Mouse (Mus musculus) lung, embryonic 16.5 days (tissue): Measurements from ENCODE around the gene Git2. TPM values are rescaled to one million over a fixed set of nuclear protein-coding genes. Genes with fewer than 3 reads are reported as not detected.

Source experiments
- microRNA-seq: library from miRNA; unstranded; fragments of <30 nt; microRNA quantifications from one replicate; pipeline ENCODE4, GENCODE M21; 2016
- polyA plus RNA-seq: library from polyadenylated mRNA; unstranded; fragments of >200 nt; fragmentation: Nextera tagmentation; extraction: Ambion mirVana; gene quantifications from 2 replicates; pipeline ENCODE4 v1.2.1, GENCODE M21; 2015

The Git2 gene
- polyA plus RNA-seq, 1 experiment from 2014 or later = 59.0 TPM

Small RNA genes within 50 kb of the gene (microRNA-seq; reads per million reads assigned to microRNA genes)
- not detected for gene Mir7028

Other genes with a start within 250 kb of the Git2 start
- gene Fam222a, start 207.5 kb downstream of the Git2 start, polyA plus RNA-seq = 2.2 and 2.3 TPM in 2 replicates
- 2.8 and 2.9 TPM in 2 replicates for gene Trpv4, start 117.1 kb downstream of the Git2 start, polyA plus RNA-seq
- 104 and 105 TPM in 2 replicates for gene Gltp, start 84.5 kb downstream of the Git2 start, polyA plus RNA-seq
- gene Tchp, start 67.8 kb downstream of the Git2 start, polyA plus RNA-seq = 11.5 and 14.0 TPM in 2 replicates
- 31.2 and 43.1 TPM in 2 replicates for gene Ankrd13a, start 840 bp downstream of the Git2 start, polyA plus RNA-seq
- 70.6 and 70.9 TPM in 2 replicates for gene 1500011B03Rik, start 48.0 kb upstream of the Git2 start, polyA plus RNA-seq
- not detected in 2 replicates for gene 4930519G04Rik, start 78.1 kb upstream of the Git2 start, polyA plus RNA-seq
- 0.06 and 0.11 TPM in 2 replicates for gene Gm9936, start 83.2 kb upstream of the Git2 start, polyA plus RNA-seq
- 8.3 and 9.3 TPM in 2 replicates for gene Oasl2, start 121.4 kb upstream of the Git2 start, polyA plus RNA-seq
- gene Oasl1, start 147.7 kb upstream of the Git2 start, polyA plus RNA-seq = 0.50 and 0.85 TPM in 2 replicates
- 48.0 and 49.2 TPM in 2 replicates for gene 2210016L21Rik, start 166.6 kb upstream of the Git2 start, polyA plus RNA-seq
- 0.08 and 0.16 TPM in 2 replicates for gene Hnf1a, start 195.6 kb upstream of the Git2 start, polyA plus RNA-seq
- 9.6 and 9.8 TPM in 2 replicates for gene Sppl3, start 235.6 kb upstream of the Git2 start, polyA plus RNA-seq